Mouse (Mus musculus): ENCODE results near the gene Tll2. TPM values are rescaled to one million over a fixed set of nuclear protein-coding genes. Genes with fewer than 3 reads are reported as not detected.

Gene Tll2
- 0.62 and 1.00 TPM in 2 replicates for total RNA-seq (2014; rRNA removed)
- 0.26 and 0.33 TPM in 2 replicates for polyA plus RNA-seq (2015; fragmentation: Nextera tagmentation; extraction: Ambion mirVana)

DNA sequence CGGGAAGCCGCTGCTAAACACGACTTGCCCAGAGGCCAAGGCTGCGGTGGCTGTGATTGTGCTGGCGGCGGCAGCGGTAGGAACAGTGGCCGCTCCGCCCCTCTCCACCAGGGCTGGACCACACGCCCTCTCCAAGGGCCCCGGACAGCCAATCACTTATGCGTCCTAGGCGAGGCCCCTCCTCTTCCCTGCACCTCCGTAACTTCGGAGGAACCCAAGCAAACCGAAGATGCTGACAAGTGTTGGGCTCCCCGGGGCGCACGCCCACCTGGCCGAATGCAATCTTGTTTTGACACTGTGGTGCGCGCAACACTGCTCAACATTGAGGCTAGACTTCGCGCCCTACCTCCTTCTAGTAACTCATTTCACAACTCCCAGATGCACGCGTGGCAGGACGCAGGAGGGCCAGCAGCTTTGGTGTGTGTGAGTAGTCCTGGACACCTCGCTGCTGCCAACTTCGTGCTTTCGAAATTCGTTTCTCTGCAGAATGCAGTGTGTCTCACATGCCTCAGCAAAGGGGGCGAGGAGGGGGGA, at the start of gene Tll2:
Gene Tll2 (minus strand): TSS at position 25 of the 534 bp plus-strand sequence.
- DNase-seq = peak; percentile 42
- WGBS = 2% methylated on average over 32 of the region's 32 CpGs
- no peak within 1 kb of the TSS for H3K27ac ChIP-seq (ENCODE audit: low read depth, low read length)

DNA sequence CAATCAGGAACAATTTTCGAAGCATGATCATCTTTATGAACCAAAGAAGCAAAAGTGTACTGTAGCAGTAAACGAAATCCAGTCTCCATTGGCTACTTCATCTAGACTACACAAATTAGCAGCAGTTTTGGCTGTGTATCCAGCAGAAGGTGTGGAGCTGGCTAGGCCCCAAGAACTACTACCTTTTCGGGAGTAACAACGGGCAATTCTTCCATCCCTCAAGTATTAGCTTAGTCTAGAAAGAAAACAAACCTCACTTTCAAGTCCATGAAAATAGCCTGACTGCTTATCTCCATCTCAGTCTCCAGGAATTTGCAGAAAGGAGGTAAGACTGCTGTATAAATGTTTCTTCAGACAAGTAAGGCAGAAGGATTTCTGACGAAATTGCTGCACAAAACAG, 47.9 kb upstream of the Tll2 start:
- no peak for ATAC-seq

More for the DNA sequence above, at the start of gene Tll2:
- peaks cover 17% of the 10 kb centered on the region; the same call in 1 of the 2 replicates for H3K27me3 ChIP-seq (ENCODE audit: insufficient read depth, low read length)
- H3K4me1 ChIP-seq (ENCODE audit: insufficient read depth) = peaks cover 6% of the 10 kb centered on the region; the same call in 1 of the 2 replicates
- no peak for TF ChIP-seq CTCF (IDR thresholded peaks at IDR 0.05; ENCODE audit: low read depth)
- ATAC-seq = peak; percentile 70
- H3K4me2 ChIP-seq (ENCODE audit: low read depth) = peak within 1 kb of the TSS; percentile 85
- no peaks in the 10 kb centered on the region for H3K9me3 ChIP-seq (ENCODE audit: low read length)
- H3K9ac ChIP-seq = peak within 1 kb of the TSS; percentile 25
- peak within 1 kb of the TSS; percentile 36 for H3K4me3 ChIP-seq (ENCODE audit: low read depth, low read length)
- H3K36me3 ChIP-seq (ENCODE audit: insufficient read depth) = 0 out of 2 replicates have a peak, but pooled peaks cover 3% of the 10 kb centered on the region

DNA sequence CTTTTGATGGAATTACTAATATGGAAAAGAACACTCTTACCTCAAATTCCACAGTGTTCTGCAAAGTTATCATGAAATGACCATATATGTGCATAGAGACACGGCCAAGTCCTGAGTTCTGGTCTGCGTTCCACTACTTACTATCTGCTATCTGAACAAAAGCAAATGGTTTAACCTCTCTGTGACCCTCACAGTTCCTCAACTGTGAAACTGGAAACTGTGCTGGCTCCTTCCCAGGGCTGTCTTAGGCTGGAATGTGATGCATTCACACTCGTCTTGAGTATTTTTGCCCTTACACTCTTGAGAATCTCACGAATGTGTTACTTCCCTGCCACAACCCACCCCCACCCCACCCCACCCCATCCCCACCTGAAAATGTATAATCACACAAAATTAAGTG, 42.3 kb upstream of the Tll2 start:
- no peak for DNase-seq
- no peak overlapping the region for H3K4me3 ChIP-seq (ENCODE audit: low read depth, low read length)
- no peak overlapping the region for H3K27ac ChIP-seq (ENCODE audit: low read depth, low read length)
- no peaks in the 10 kb centered on the region for H3K4me1 ChIP-seq (ENCODE audit: insufficient read depth)
- H3K36me3 ChIP-seq (ENCODE audit: insufficient read depth) = 0 out of 2 replicates have a peak, but pooled peaks cover 6% of the 10 kb centered on the region
- no peaks in the 10 kb centered on the region for H3K27me3 ChIP-seq (ENCODE audit: insufficient read depth, low read length)
- no peak for ATAC-seq
- H3K9me3 ChIP-seq (ENCODE audit: low read length) = no peaks in the 10 kb centered on the region
- H3K9ac ChIP-seq = no peak overlapping the region
- 68% methylated on average over 4 of the region's 4 CpGs for WGBS
- no peak for TF ChIP-seq CTCF (IDR thresholded peaks at IDR 0.05; ENCODE audit: low read depth)
- no peak overlapping the region for H3K4me2 ChIP-seq (ENCODE audit: low read depth)

More for the DNA sequence above, 47.9 kb upstream of the Tll2 start:
- TF ChIP-seq CTCF (IDR thresholded peaks at IDR 0.05; ENCODE audit: low read depth) = no peak
- no peak for DNase-seq
- H3K27ac ChIP-seq (ENCODE audit: low read depth, low read length) = no peak overlapping the region
- H3K36me3 ChIP-seq (ENCODE audit: insufficient read depth) = no peaks in the 10 kb centered on the region
- 76% methylated on average over 5 of the region's 5 CpGs for WGBS
- no peaks in the 10 kb centered on the region for H3K4me1 ChIP-seq (ENCODE audit: insufficient read depth)
- H3K9me3 ChIP-seq (ENCODE audit: low read length) = no peaks in the 10 kb centered on the region
- H3K27me3 ChIP-seq (ENCODE audit: insufficient read depth, low read length) = no peaks in the 10 kb centered on the region
- H3K4me2 ChIP-seq (ENCODE audit: low read depth) = no peak overlapping the region
- H3K4me3 ChIP-seq (ENCODE audit: low read depth, low read length) = no peak overlapping the region
- H3K9ac ChIP-seq = no peak overlapping the region

DNA sequence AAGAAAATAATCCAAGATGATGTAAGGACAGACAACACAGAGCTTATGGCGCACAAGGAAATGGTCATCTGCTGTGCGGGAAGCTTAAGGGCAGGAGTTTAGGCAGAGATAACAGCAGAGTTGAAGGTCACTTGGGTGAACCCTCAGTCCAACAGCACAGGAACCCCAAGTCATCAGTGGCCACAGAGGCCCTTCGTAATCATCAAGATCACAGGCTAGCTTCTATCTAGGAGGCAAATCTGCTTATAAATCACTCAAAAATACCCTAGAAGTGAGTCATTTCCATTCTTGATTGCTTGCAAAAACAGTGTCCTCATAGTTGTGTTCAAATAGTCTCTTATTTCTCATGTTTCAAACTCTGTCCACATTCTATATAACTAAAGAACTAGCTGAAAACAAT, 41.6 kb upstream of the Tll2 start:
- Histone ChIP-seq H3K27me3 (ENCODE audit: insufficient read depth, low read length) (no peaks in the 10 kb centered on the region), H3K36me3 (ENCODE audit: insufficient read depth) (0 out of 2 replicates have a peak, but pooled peaks cover 6% of the 10 kb centered on the region), H3K4me2 (ENCODE audit: low read depth) (no peak overlapping the region), H3K9me3 (ENCODE audit: low read length) (no peaks in the 10 kb centered on the region), H3K4me1 (ENCODE audit: insufficient read depth) (no peaks in the 10 kb centered on the region), H3K27ac (ENCODE audit: low read depth, low read length) (no peak overlapping the region), H3K4me3 (ENCODE audit: low read depth, low read length) (no peak overlapping the region), H3K9ac (no peak overlapping the region)
- ATAC-seq (no peak), DNase-seq (no peak)
- 89% methylated on average over 3 of the region's 3 CpGs for WGBS
- no peak for TF ChIP-seq CTCF (IDR thresholded peaks at IDR 0.05; ENCODE audit: low read depth)

DNA sequence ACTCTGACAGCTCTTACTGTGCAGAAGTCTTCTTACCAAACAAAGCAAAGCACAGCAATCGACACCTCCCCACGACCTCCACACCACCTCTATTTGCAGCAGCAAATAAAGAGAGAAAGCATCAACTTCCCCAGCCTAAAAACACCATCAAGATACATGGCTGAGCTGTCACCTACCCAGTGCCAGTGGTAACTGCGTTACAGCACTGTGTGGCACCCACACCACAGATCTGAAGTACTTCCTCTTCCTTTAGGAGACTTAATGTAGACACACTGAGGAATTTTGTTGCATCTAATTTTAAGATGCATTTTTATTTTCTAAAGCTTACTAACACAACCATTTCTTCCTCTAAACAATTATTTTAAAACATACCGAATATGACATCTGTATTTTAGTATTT, 39.6 kb upstream of the Tll2 start:
- no peak overlapping the region for H3K9ac ChIP-seq
- no peak for TF ChIP-seq CTCF (IDR thresholded peaks at IDR 0.05; ENCODE audit: low read depth)
- no peak for ATAC-seq
- DNase-seq = no peak
- H3K4me3 ChIP-seq (ENCODE audit: low read depth, low read length) = no peak overlapping the region
- H3K9me3 ChIP-seq (ENCODE audit: low read length) = no peaks in the 10 kb centered on the region
- H3K27ac ChIP-seq (ENCODE audit: low read depth, low read length) = no peak overlapping the region
- WGBS = 81% methylated on average over 4 of the region's 4 CpGs
- H3K4me2 ChIP-seq (ENCODE audit: low read depth) = no peak overlapping the region
- no peaks in the 10 kb centered on the region for H3K27me3 ChIP-seq (ENCODE audit: insufficient read depth, low read length)
- peaks cover 19% of the 10 kb centered on the region for H3K36me3 ChIP-seq (ENCODE audit: insufficient read depth)
- H3K4me1 ChIP-seq (ENCODE audit: insufficient read depth) = no peaks in the 10 kb centered on the region

DNA sequence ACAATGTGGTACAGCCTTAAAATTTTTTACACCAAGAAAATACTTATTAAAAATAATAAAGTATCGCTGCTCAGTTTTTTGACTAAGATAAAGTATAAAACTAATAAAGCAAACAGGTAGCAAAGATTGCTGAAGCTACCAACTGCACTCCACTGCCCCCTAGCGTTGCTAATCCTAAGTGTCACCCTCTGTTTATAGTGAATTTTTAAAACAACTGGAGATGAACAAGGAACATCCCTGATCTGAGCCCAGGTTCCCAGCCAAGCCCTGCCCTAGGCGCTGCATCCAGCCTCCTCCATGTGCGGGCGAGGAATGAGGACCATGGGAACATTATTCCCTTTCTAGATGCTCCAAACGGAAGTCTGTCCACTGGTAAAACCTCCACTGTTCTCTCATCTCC, 37.9 kb upstream of the Tll2 start:
- WGBS = 59% methylated on average over 6 of the region's 6 CpGs
- H3K27ac ChIP-seq (ENCODE audit: low read depth, low read length) = no peak overlapping the region
- DNase-seq (peak; percentile 76), ATAC-seq (no peak)
- H3K9ac ChIP-seq = no peak overlapping the region
- peaks cover 19% of the 10 kb centered on the region for H3K36me3 ChIP-seq (ENCODE audit: insufficient read depth)
- H3K4me2 ChIP-seq (ENCODE audit: low read depth) = no peak overlapping the region
- TF ChIP-seq CTCF (IDR thresholded peaks at IDR 0.05; ENCODE audit: low read depth) = peak; percentile 78
- H3K4me1 ChIP-seq (ENCODE audit: insufficient read depth) = no peaks in the 10 kb centered on the region
- H3K27me3 ChIP-seq (ENCODE audit: insufficient read depth, low read length) = no peaks in the 10 kb centered on the region
- no peaks in the 10 kb centered on the region for H3K9me3 ChIP-seq (ENCODE audit: low read length)
- no peak overlapping the region for H3K4me3 ChIP-seq (ENCODE audit: low read depth, low read length)

DNA sequence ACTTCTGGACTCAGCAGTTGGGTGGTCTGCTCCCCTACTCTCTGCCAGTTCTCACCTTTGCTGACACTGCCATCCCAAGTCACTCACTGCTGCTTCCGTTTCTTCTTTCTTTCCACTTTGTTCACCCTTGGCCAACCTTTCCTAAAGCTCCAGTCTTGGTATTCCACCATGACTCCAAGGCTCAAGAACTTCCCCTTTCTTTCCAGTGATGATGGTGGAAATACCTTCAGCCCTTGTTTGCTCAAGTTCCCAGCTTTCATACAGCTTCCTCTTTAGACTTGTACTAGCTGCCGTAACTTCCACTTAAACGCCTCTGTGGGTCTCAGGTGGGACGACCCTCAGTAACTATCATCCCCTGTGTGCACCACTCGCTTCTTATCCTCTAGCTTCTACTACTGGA, 35.4 kb upstream of the Tll2 start:
- TF ChIP-seq CTCF (IDR thresholded peaks at IDR 0.05; ENCODE audit: low read depth) = no peak
- H3K9me3 ChIP-seq (ENCODE audit: low read length) = no peaks in the 10 kb centered on the region
- H3K9ac ChIP-seq = no peak overlapping the region
- H3K4me3 ChIP-seq (ENCODE audit: low read depth, low read length) = no peak overlapping the region
- H3K36me3 ChIP-seq (ENCODE audit: insufficient read depth) = peaks cover 24% of the 10 kb centered on the region
- no peak overlapping the region for H3K4me2 ChIP-seq (ENCODE audit: low read depth)
- DNase-seq (no peak), ATAC-seq (no peak)
- H3K27ac ChIP-seq (ENCODE audit: low read depth, low read length) = no peak overlapping the region
- no peaks in the 10 kb centered on the region for H3K4me1 ChIP-seq (ENCODE audit: insufficient read depth)
- 97% methylated on average over 5 of the region's 5 CpGs for WGBS
- no peaks in the 10 kb centered on the region for H3K27me3 ChIP-seq (ENCODE audit: insufficient read depth, low read length)
